Mouse (Mus musculus): ENCODE measurements at regions not wholly inside any gene's neighbourhood (a gene's known extent, or its start where the extent isn't known, plus 50 kb on each side); places are given as distances from the start of the nearest gene placed in this dataset.

- ATAC-seq (ENCODE audit: low TSS enrichment) = no peak
Observed at GRCm38 (mm10) chr15:97578046-97578445, 127.6 kb downstream of the Rpap3 start.

GRCm38 (mm10) chr15:97577196-97577595, 128.4 kb downstream of the Rpap3 start:
- ATAC-seq (ENCODE audit: low TSS enrichment) = no peak

- no peak for ATAC-seq (ENCODE audit: low TSS enrichment)
Observed at GRCm38 (mm10) chr15:97572639-97573038, 133.0 kb downstream of the Rpap3 start.

- ATAC-seq (ENCODE audit: low TSS enrichment) = no peak
Observed at GRCm38 (mm10) chr15:97571885-97572284, 133.7 kb downstream of the Rpap3 start.

GRCm38 (mm10) chr15:97560096-97560495, 145.5 kb downstream of the Rpap3 start:
- no peak for ATAC-seq (ENCODE audit: low TSS enrichment)

GRCm38 (mm10) chr15:97558725-97559124, 146.9 kb downstream of the Rpap3 start:
- peak; percentile 20; the same call in 1 of the 2 replicates for ATAC-seq (ENCODE audit: low TSS enrichment)

- ATAC-seq (ENCODE audit: low TSS enrichment) = no peak
Observed at GRCm38 (mm10) chr15:97548354-97548753, 157.3 kb downstream of the Rpap3 start.

- ATAC-seq (ENCODE audit: low TSS enrichment) = no peak
Observed at GRCm38 (mm10) chr15:97545034-97545433, 160.6 kb downstream of the Rpap3 start.

- no peak for ATAC-seq (ENCODE audit: low TSS enrichment)
Observed at GRCm38 (mm10) chr15:97541646-97542045, 164.0 kb downstream of the Rpap3 start.

GRCm38 (mm10) chr15:97536145-97536544, 169.5 kb downstream of the Rpap3 start:
- no peak for ATAC-seq (ENCODE audit: low TSS enrichment)

- ATAC-seq (ENCODE audit: low TSS enrichment) = no peak
Observed at GRCm38 (mm10) chr15:97534878-97535277, 170.7 kb downstream of the Rpap3 start.

- peak; percentile 44; the same call in 1 of the 2 replicates for ATAC-seq (ENCODE audit: low TSS enrichment)
Observed at GRCm38 (mm10) chr15:97533553-97534291, 171.9 kb downstream of the Rpap3 start.

GRCm38 (mm10) chr15:97532346-97532910, 173.2 kb downstream of the Rpap3 start:
- no peak for ATAC-seq (ENCODE audit: low TSS enrichment)

- no peak for ATAC-seq (ENCODE audit: low TSS enrichment)
Observed at GRCm38 (mm10) chr15:97528291-97529050, 177.2 kb downstream of the Rpap3 start.

- ATAC-seq (ENCODE audit: low TSS enrichment) = no peak
Observed at GRCm38 (mm10) chr15:97520395-97520794, 185.2 kb downstream of the Rpap3 start.

GRCm38 (mm10) chr15:97519919-97520345, 185.7 kb downstream of the Rpap3 start:
- no peak for ATAC-seq (ENCODE audit: low TSS enrichment)

GRCm38 (mm10) chr15:97517926-97518325, 187.7 kb downstream of the Rpap3 start:
- no peak for ATAC-seq (ENCODE audit: low TSS enrichment)

- ATAC-seq (ENCODE audit: low TSS enrichment) = no peak
Observed at GRCm38 (mm10) chr15:97517188-97517587, 188.4 kb downstream of the Rpap3 start.

- ATAC-seq (ENCODE audit: low TSS enrichment) = no peak
Observed at GRCm38 (mm10) chr15:97515773-97516172, 189.9 kb downstream of the Rpap3 start.

- ATAC-seq (ENCODE audit: low TSS enrichment) = peak; percentile 74
Observed at GRCm38 (mm10) chr15:97507656-97508306, 197.8 kb downstream of the Rpap3 start.

- peak; percentile 38; the same call in 1 of the 2 replicates for ATAC-seq (ENCODE audit: low TSS enrichment)
Observed at GRCm38 (mm10) chr15:97507176-97507575, 198.4 kb downstream of the Rpap3 start.

GRCm38 (mm10) chr15:97505715-97506114, 199.9 kb downstream of the Rpap3 start:
- ATAC-seq (ENCODE audit: low TSS enrichment) = peak; percentile 28; the same call in 1 of the 2 replicates
